Mouse (Mus musculus): ENCODE measurements at regions not wholly inside any gene's neighbourhood (a gene's known extent, or its start where the extent isn't known, plus 50 kb on each side); places are given as distances from the start of the nearest gene placed in this dataset.

GRCm38 (mm10) chr19:21150849-21151248, 121.2 kb upstream of the Zfand5 start:
- in situ Hi-C loops (cut with MboI; ENCODE audit: unreplicated experiment in 2 of 2) = no loop called here

GRCm38 (mm10) chr19:21150241-21150640, 121.8 kb upstream of the Zfand5 start:
- in situ Hi-C loops (cut with MboI; ENCODE audit: unreplicated experiment in 2 of 2) = no loop called here

GRCm38 (mm10) chr19:21146860-21147390, 125.2 kb upstream of the Zfand5 start:
- in situ Hi-C loops (cut with MboI; ENCODE audit: unreplicated experiment in 2 of 2) = no loop called here

- in situ Hi-C loops (cut with MboI; ENCODE audit: unreplicated experiment in 2 of 2) = no loop called here
These were observed 127.3 kb upstream of the Zfand5 start for GRCm38 (mm10) chr19:21144659-21145283.

- in situ Hi-C loops (cut with MboI; ENCODE audit: unreplicated experiment in 2 of 2) = no loop called here
These were observed 128.0 kb upstream of the Zfand5 start for GRCm38 (mm10) chr19:21143970-21144595.

- in situ Hi-C loops (cut with MboI; ENCODE audit: unreplicated experiment in 2 of 2) = no loop called here
These were observed 131.6 kb upstream of the Zfand5 start for GRCm38 (mm10) chr19:21140456-21140855.

GRCm38 (mm10) chr19:21138998-21139495, 133.0 kb upstream of the Zfand5 start:
- in situ Hi-C loops (cut with MboI; ENCODE audit: unreplicated experiment in 2 of 2) = no loop called here

- in situ Hi-C loops (cut with MboI; ENCODE audit: unreplicated experiment in 2 of 2) = no loop called here
These were observed 135.3 kb upstream of the Zfand5 start for GRCm38 (mm10) chr19:21136756-21137155.

GRCm38 (mm10) chr19:21135998-21136380, 136.1 kb upstream of the Zfand5 start:
- in situ Hi-C loops (cut with MboI; ENCODE audit: unreplicated experiment in 2 of 2) = no loop called here

- in situ Hi-C loops (cut with MboI; ENCODE audit: unreplicated experiment in 2 of 2) = no loop called here
These were observed 136.6 kb upstream of the Zfand5 start for GRCm38 (mm10) chr19:21135297-21135997.

- in situ Hi-C loops (cut with MboI; ENCODE audit: unreplicated experiment in 2 of 2) = no loop called here
These were observed 142.4 kb upstream of the Zfand5 start for GRCm38 (mm10) chr19:21129653-21130052.

GRCm38 (mm10) chr19:21127079-21127745, 144.9 kb upstream of the Zfand5 start:
- in situ Hi-C loops (cut with MboI; ENCODE audit: unreplicated experiment in 2 of 2) = no loop called here

- in situ Hi-C loops (cut with MboI; ENCODE audit: unreplicated experiment in 2 of 2) = no loop called here
These were observed 145.4 kb upstream of the Zfand5 start for GRCm38 (mm10) chr19:21126670-21127069.

GRCm38 (mm10) chr19:21119477-21119876, 152.6 kb upstream of the Zfand5 start:
- in situ Hi-C loops (cut with MboI; ENCODE audit: unreplicated experiment in 2 of 2) = no loop called here

GRCm38 (mm10) chr19:21118782-21119181, 153.3 kb upstream of the Zfand5 start:
- in situ Hi-C loops (cut with MboI; ENCODE audit: unreplicated experiment in 2 of 2) = no loop called here

- in situ Hi-C loops (cut with MboI; ENCODE audit: unreplicated experiment in 2 of 2) = no loop called here
These were observed 156.4 kb upstream of the Zfand5 start for GRCm38 (mm10) chr19:21115693-21116092.

- in situ Hi-C loops (cut with MboI; ENCODE audit: unreplicated experiment in 2 of 2) = no loop called here
These were observed 157.8 kb upstream of the Tmc1 start for GRCm38 (mm10) chr19:21111836-21112235.

GRCm38 (mm10) chr19:21108311-21108710, 154.3 kb upstream of the Tmc1 start:
- in situ Hi-C loops (cut with MboI; ENCODE audit: unreplicated experiment in 2 of 2) = no loop called here

GRCm38 (mm10) chr19:21107741-21108140, 153.7 kb upstream of the Tmc1 start:
- in situ Hi-C loops (cut with MboI; ENCODE audit: unreplicated experiment in 2 of 2) = no loop called here

- in situ Hi-C loops (cut with MboI; ENCODE audit: unreplicated experiment in 2 of 2) = no loop called here
These were observed 153.3 kb upstream of the Tmc1 start for GRCm38 (mm10) chr19:21107275-21107674.

GRCm38 (mm10) chr19:21106766-21107165, 152.8 kb upstream of the Tmc1 start:
- in situ Hi-C loops (cut with MboI; ENCODE audit: unreplicated experiment in 2 of 2) = no loop called here

All from v-Abl transformed pro-B cells (cell line).